Mouse (Mus musculus) skeletal muscle tissue, adult 2 months (tissue): Measurements from ENCODE around the gene B830017H08Rik.

ENCODE experiments used
- DNase-seq: peaks from one replicate; pipeline ENCODE4 v3.0.0-alpha.2; 2012; ENCODE audit warnings: low read depth, low spot score

Gene B830017H08Rik

GRCm38 (mm10) chr16:17851331-17851730 is 18.4 kb downstream of the B830017H08Rik start:
- DNase-seq = no peak

- no peak for DNase-seq
Measured at GRCm38 (mm10) chr16:17851860-17852259, 18.9 kb downstream of the B830017H08Rik start.

GRCm38 (mm10) chr16:17853263-17853662 is 20.3 kb downstream of the B830017H08Rik start:
- no peak for DNase-seq

- no peak for DNase-seq
Measured at GRCm38 (mm10) chr16:17857157-17857556, 24.2 kb downstream of the B830017H08Rik start.

DNA sequence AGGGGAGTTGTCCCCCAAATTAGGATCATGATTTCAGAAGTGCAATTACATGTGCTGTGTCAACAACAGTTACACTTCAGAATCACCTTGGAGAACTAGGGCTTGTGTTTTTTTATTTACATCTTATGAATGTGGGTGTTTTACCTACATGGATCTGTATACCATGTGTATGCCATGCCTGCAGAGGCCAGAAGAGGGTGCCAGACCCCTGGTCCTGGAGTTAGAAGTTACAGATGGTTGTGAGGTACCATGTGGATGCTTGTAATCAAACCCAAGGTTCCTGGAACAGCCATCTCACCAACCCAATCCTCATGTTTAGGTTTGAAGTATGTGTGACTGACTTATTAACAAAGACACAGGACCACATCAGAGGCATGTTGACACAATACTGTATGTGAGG is 25.7 kb downstream of the B830017H08Rik start:
- no peak for DNase-seq

DNA sequence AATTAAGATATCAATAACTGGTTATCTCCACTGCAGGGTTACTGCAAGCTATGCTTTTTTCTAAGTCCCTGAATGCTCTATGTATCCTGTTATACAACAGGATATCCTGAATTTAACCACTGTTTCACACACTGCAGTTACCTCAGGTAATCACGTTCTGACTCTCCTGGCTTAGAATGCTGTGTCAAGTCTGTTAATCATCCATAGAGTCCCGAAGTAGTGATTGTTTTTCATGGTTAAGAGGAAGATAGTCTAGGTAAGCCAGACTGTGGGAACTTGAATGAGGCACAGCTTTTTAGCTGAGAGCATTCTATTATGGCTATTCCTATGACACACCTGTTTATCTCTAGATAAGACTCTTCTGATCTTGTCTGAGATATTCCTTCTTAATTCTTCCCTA is 32.4 kb downstream of the B830017H08Rik start:
- DNase-seq = no peak

GRCm38 (mm10) chr16:17865770-17866169 is 32.8 kb downstream of the B830017H08Rik start:
- DNase-seq = no peak

DNA sequence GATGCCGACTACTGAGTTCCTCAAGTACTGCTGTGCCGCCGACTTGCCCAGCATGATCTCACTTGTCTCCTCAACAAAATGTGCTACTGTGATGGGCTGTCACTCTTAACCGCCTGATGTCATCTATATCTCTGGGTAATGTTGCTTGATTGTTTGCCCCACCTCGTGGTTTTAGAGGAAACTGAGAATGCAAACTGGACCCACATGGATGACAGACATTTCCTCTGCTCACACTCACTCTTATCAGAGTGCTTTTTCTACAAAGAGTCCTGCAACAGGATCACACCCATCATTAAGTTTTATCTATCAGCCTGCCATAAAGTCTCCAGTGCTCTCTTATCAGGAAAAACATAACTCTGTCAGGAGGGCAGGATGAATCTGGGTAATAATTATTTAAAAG is 38.3 kb downstream of the B830017H08Rik start:
- DNase-seq = no peak

DNA sequence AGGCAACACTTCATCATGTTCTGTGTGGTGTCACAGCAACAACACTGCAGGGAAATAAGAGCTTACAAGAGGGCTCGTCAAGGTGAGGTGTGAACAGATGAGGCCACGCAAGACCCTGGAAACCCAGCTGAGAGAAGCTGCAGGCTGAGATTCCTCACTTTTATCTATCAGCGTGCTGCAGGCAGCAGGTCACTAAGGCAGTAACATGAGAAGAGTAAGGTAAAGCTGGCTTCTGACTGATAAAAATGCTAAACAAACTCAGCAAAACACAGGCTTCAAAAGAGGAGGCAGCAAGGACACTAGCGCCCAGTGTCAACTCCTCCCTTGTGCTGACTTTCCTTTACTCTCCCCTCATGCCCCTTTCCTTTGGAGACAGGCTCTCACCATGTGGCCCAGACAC is 40.1 kb downstream of the B830017H08Rik start:
- DNase-seq = no peak

GRCm38 (mm10) chr16:17875174-17875573 is 42.3 kb downstream of the B830017H08Rik start:
- DNase-seq = peak; percentile 44

DNA sequence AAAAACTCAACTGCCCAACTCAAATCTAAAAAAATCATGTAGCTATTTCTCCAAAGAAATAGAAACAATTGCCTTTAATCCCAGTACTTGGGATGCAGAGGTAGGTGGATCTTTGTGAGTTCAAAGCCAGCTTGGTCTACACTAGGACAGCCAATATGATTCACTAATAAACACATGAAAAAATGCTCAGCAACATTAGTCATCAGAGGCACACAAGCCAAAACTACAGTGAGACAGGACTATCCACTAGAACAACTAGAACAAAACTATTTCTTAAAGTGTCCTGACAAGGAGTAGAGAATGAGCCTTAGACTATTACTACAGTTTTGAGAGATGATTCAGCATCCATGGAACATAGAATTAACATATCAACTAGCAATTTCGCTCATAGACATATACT is 43.2 kb downstream of the B830017H08Rik start:
- DNase-seq = no peak

DNA sequence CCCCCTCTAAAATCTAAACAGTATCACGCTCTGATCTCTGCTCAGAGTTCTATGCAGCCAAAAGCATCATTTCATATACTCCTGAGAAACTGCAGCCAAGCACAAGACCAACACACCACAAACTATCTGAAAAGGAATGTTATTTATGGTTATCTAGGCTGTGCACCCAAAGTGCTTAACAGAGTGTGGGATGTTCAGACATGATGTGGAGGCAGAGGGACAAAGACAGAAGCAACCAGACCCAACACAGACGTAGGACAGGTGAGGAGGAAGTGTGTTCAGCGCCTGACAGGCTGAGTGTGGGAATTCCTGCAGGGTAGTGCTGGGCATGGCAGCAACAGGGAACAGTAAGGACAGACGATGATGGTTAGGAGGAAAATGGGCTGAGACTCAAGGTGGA is 46.6 kb downstream of the B830017H08Rik start:
- DNase-seq = no peak

DNA sequence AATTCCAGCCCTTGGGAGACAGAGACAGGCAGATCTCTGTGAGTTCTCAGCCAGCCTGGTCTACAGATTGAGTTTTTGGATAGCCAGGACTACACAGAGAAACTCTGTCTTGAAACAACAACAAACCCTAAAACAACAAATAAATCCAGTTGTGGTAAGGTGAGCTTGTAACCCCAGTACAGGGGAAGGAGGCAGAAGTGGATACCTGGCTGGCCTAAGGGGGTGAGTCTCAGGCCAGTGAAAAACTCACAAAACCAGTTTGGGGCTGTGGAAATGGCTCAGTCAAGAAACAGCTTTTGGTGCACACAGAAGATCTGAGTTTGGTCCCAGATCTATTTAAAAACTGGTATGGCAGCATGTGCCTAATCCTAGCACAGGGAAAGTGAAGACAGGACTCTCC is 49.3 kb downstream of the B830017H08Rik start:
- DNase-seq = no peak

GRCm38 (mm10) chr16:17884116-17884515 is 51.2 kb downstream of the B830017H08Rik start:
- DNase-seq = no peak
